Mouse (Mus musculus) left cerebral cortex, adult 18-20 months (tissue): ENCODE measurements around the gene Grik3. TPM values are rescaled to one million over a fixed set of nuclear protein-coding genes. Genes with fewer than 3 reads are reported as not detected.
"Not testable (repeated sequence)": the region's sequence is repeated elsewhere in the genome, so short reads cannot be mapped to it uniquely, and the experiment has no call there.

Experiments used
- DNase-seq, 2 experiments: peaks; one replicate each; pipeline ENCODE4 v3.0.0; 2021 to 2022; ENCODE audit warnings: low spot score in 2 of 2, mixed read lengths in 1 of 2
- total RNA-seq, 2 experiments: library from RNA; stranded (reverse); gene quantifications; 2 replicates each; pipeline ENCODE4 v1.2.3; 2021

Gene Grik3
- total RNA-seq, 2 experiments from 2014 or later = 38.8 to 47.6 TPM

- no peak for DNase-seq
Observed at GRCm38 (mm10) chr4:125587577-125587976, 97.1 kb downstream of the Grik3 start.

- no peak for DNase-seq
Observed at GRCm38 (mm10) chr4:125590241-125590919, 99.9 kb downstream of the Grik3 start.

- no peak for DNase-seq
Observed at GRCm38 (mm10) chr4:125592663-125593062, 102.2 kb downstream of the Grik3 start.

- DNase-seq = peak in 1 of 2 experiments; percentile 24
Observed at GRCm38 (mm10) chr4:125595011-125595410, 104.5 kb downstream of the Grik3 start.

- DNase-seq = no peak
Observed at GRCm38 (mm10) chr4:125598677-125599076, 108.2 kb downstream of the Grik3 start.

- DNase-seq = no peak
Observed at GRCm38 (mm10) chr4:125599510-125600005, 109.1 kb downstream of the Grik3 start.

GRCm38 (mm10) chr4:125600642-125601041, 110.1 kb downstream of the Grik3 start:
- DNase-seq = no peak

- no peak for DNase-seq
Observed at GRCm38 (mm10) chr4:125601301-125601700, 110.8 kb downstream of the Grik3 start.

GRCm38 (mm10) chr4:125604494-125604893, 114.0 kb downstream of the Grik3 start:
- DNase-seq = no peak

- DNase-seq = no peak
Observed at GRCm38 (mm10) chr4:125606147-125606546, 115.6 kb downstream of the Grik3 start.

GRCm38 (mm10) chr4:125607397-125608042, 117.0 kb downstream of the Grik3 start:
- no peak for DNase-seq

GRCm38 (mm10) chr4:125608896-125609295, 118.4 kb downstream of the Grik3 start:
- DNase-seq = not testable (repeated sequence)

GRCm38 (mm10) chr4:125609320-125610306, 119.1 kb downstream of the Grik3 start:
- DNase-seq = no peak

- no peak for DNase-seq
Observed at GRCm38 (mm10) chr4:125617851-125618250, 127.4 kb downstream of the Grik3 start.

- no peak for DNase-seq
Observed at GRCm38 (mm10) chr4:125618524-125619320, 128.2 kb downstream of the Grik3 start.

- no peak for DNase-seq
Observed at GRCm38 (mm10) chr4:125624885-125625678, 134.6 kb downstream of the Grik3 start.

GRCm38 (mm10) chr4:125629544-125629943, 139.0 kb downstream of the Grik3 start:
- peak; percentile 20 to 39 for DNase-seq

- DNase-seq = no peak
Observed at GRCm38 (mm10) chr4:125635037-125635436, 144.5 kb downstream of the Grik3 start.

GRCm38 (mm10) chr4:125636616-125637304, 146.3 kb downstream of the Grik3 start:
- peak; percentile 25 to 29 for DNase-seq
